Mouse (Mus musculus) heart, embryonic 11.5 days (tissue): ENCODE data around the gene 9130008F23Rik. TPM values are rescaled to one million over a fixed set of nuclear protein-coding genes. Genes with fewer than 3 reads are reported as not detected.

Source experiments
- ATAC-seq: fragments of 200-750 bp; cut with Nextera tagmentation; replicated peaks from 2 replicates; pipeline ENCODE4 v1.8.0; 2017; ENCODE audit warnings: moderate library complexity; ENCODE audit not compliant: insufficient number of reproducible peaks, low FRiP score, low TSS enrichment
- H3K27ac ChIP-seq: fragments of 300-500 bp; sonication (generic); 2 replicates; pipeline ENCODE4 v1.5.1; 2014; ENCODE audit warnings: mild to moderate bottlenecking, low read depth, low read length
- H3K27me3 ChIP-seq: fragments of 300-500 bp; sonication (generic); 2 replicates; pipeline ENCODE4 v1.6.1; 2014; ENCODE audit warnings: mild to moderate bottlenecking, low read length, mixed read lengths; ENCODE audit not compliant: control insufficient read depth, insufficient read depth
- H3K36me3 ChIP-seq: fragments of 300-500 bp; sonication (generic); 2 replicates; pipeline ENCODE4 v1.6.1; 2014; ENCODE audit warnings: mild to moderate bottlenecking, low read length, moderate library complexity, mixed read lengths; ENCODE audit not compliant: control insufficient read depth, insufficient read depth
- H3K4me1 ChIP-seq: fragments of 300-500 bp; sonication (generic); 2 replicates; pipeline ENCODE4 v1.6.1; 2014; ENCODE audit warnings: low read length; ENCODE audit not compliant: control insufficient read depth, insufficient read depth
- H3K4me2 ChIP-seq: fragments of 300-500 bp; sonication (generic); 2 replicates; pipeline ENCODE4 v1.6.1; 2014; ENCODE audit warnings: mild to moderate bottlenecking, moderate library complexity
- H3K4me3 ChIP-seq: fragments of 300-500 bp; sonication (generic); 2 replicates; pipeline ENCODE4 v1.5.1; 2014; ENCODE audit warnings: low read depth, low read length
- H3K9ac ChIP-seq: fragments of 300-500 bp; sonication (generic); 2 replicates; pipeline ENCODE4 v1.6.1; 2014; ENCODE audit warnings: mild to moderate bottlenecking, low read depth, low read length, moderate library complexity
- H3K9me3 ChIP-seq: fragments of 300-500 bp; sonication (generic); replicated peaks from 2 replicates; pipeline ENCODE4 v1.6.1; 2016; ENCODE audit warnings: low read length; ENCODE audit not compliant: control insufficient read depth
- WGBS: fragments of 180-500 bp; shearing (Covaris S2); extraction: QIAGEN DNeasy Blood & Tissue Kit; methylation state at CpG from one replicate; pipeline ENCODE4 v1.1.7; 2014; ENCODE audit not compliant: insufficient replicate concordance; 5-methylcytosine and 5-hydroxymethylcytosine counted together
- polyA plus RNA-seq: library from polyadenylated mRNA; unstranded; fragments of >200 nt; fragmentation: Nextera tagmentation; extraction: Ambion mirVana; gene quantifications from 2 replicates; pipeline ENCODE4 v1.2.1, GENCODE M21; 2014

Gene 9130008F23Rik
- polyA plus RNA-seq, 1 experiment from 2014 or later, result 3.7 TPM

GRCm38 (mm10) chr17:40887849-40888536, 7.6 kb upstream of the 9130008F23Rik start:
- Histone ChIP-seq H3K9me3 (no peaks in the 10 kb centered on the region), H3K36me3 (no peaks in the 10 kb centered on the region), H3K9ac (no peak overlapping the region), H3K27ac (no peak overlapping the region), H3K4me1 (no peaks in the 10 kb centered on the region), H3K4me2 (no peak overlapping the region), H3K27me3 (no peaks in the 10 kb centered on the region), H3K4me3 (no peak overlapping the region)
- WGBS, result 71% methylated on average over 4 of the region's 4 CpGs
- no peak for ATAC-seq

GRCm38 (mm10) chr17:40885155-40885554, 4.8 kb upstream of the 9130008F23Rik start:
- WGBS, result 77% methylated on average over 4 of the region's 4 CpGs
- no peaks in the 10 kb centered on the region for H3K9me3 ChIP-seq
- no peak overlapping the region for H3K27ac ChIP-seq
- no peak overlapping the region for H3K4me2 ChIP-seq
- H3K4me3 ChIP-seq, result no peak overlapping the region
- no peaks in the 10 kb centered on the region for H3K36me3 ChIP-seq
- no peaks in the 10 kb centered on the region for H3K27me3 ChIP-seq
- no peak overlapping the region for H3K9ac ChIP-seq
- ATAC-seq, result no peak
- no peaks in the 10 kb centered on the region for H3K4me1 ChIP-seq

GRCm38 (mm10) chr17:40882172-40882571, 1.8 kb upstream of the 9130008F23Rik start:
- H3K36me3 ChIP-seq, result no peaks in the 10 kb centered on the region
- H3K4me3 ChIP-seq, result no peak overlapping the region
- WGBS, result 80% methylated on average over 6 of the region's 6 CpGs
- H3K4me2 ChIP-seq, result no peak overlapping the region
- no peak for ATAC-seq
- no peaks in the 10 kb centered on the region for H3K9me3 ChIP-seq
- H3K27me3 ChIP-seq, result no peaks in the 10 kb centered on the region
- no peak overlapping the region for H3K27ac ChIP-seq
- peaks cover 7% of the 10 kb centered on the region for H3K4me1 ChIP-seq
- no peak overlapping the region for H3K9ac ChIP-seq

- Histone ChIP-seq H3K27ac (peak overlapping the region; percentile 83; the same call in 1 of the 2 replicates), H3K4me1 (peaks cover 7% of the 10 kb centered on the region), H3K36me3 (no peaks in the 10 kb centered on the region), H3K9ac (peak overlapping the region; percentile 86), H3K9me3 (no peaks in the 10 kb centered on the region), H3K27me3 (no peaks in the 10 kb centered on the region), H3K4me3 (peak overlapping the region; percentile 64), H3K4me2 (peak overlapping the region; percentile 79)
- no peak for ATAC-seq
- 4% methylated on average over 6 of the region's 6 CpGs for WGBS
Observed at GRCm38 (mm10) chr17:40879528-40879923, 833 bp downstream of the 9130008F23Rik start.

GRCm38 (mm10) chr17:40877741-40878140, 2.6 kb downstream of the 9130008F23Rik start:
- no peaks in the 10 kb centered on the region for H3K36me3 ChIP-seq
- ATAC-seq, result no peak
- H3K27ac ChIP-seq, result no peak overlapping the region
- peak overlapping the region; percentile 79 for H3K4me2 ChIP-seq
- WGBS, result 29% methylated on average over 3 of the region's 3 CpGs
- peaks cover 10% of the 10 kb centered on the region for H3K4me1 ChIP-seq
- H3K4me3 ChIP-seq, result peak overlapping the region; percentile 64
- no peaks in the 10 kb centered on the region for H3K9me3 ChIP-seq
- no peak overlapping the region for H3K9ac ChIP-seq
- no peaks in the 10 kb centered on the region for H3K27me3 ChIP-seq

GRCm38 (mm10) chr17:40875568-40875967, 4.8 kb downstream of the 9130008F23Rik start:
- Histone ChIP-seq H3K4me1 (peaks cover 10% of the 10 kb centered on the region), H3K9me3 (no peaks in the 10 kb centered on the region), H3K4me3 (no peak overlapping the region), H3K27me3 (no peaks in the 10 kb centered on the region), H3K36me3 (no peaks in the 10 kb centered on the region), H3K4me2 (no peak overlapping the region), H3K27ac (no peak overlapping the region), H3K9ac (no peak overlapping the region)
- 75% methylated on average over 1 of the region's 1 CpGs for WGBS
- no peak for ATAC-seq

- no peaks in the 10 kb centered on the region for H3K27me3 ChIP-seq
- H3K9ac ChIP-seq, result no peak overlapping the region
- no peak overlapping the region for H3K27ac ChIP-seq
- no peaks in the 10 kb centered on the region for H3K9me3 ChIP-seq
- ATAC-seq, result no peak
- H3K4me1 ChIP-seq, result peaks cover 10% of the 10 kb centered on the region
- 78% methylated on average over 3 of the region's 3 CpGs for WGBS
- no peak overlapping the region for H3K4me2 ChIP-seq
- no peak overlapping the region for H3K4me3 ChIP-seq
- no peaks in the 10 kb centered on the region for H3K36me3 ChIP-seq
Observed at GRCm38 (mm10) chr17:40874701-40875100, 5.7 kb downstream of the 9130008F23Rik start.

- no peaks in the 10 kb centered on the region for H3K36me3 ChIP-seq
- no peak for ATAC-seq
- 31% methylated on average over 2 of the region's 2 CpGs for WGBS
- H3K4me2 ChIP-seq, result no peak overlapping the region
- no peak overlapping the region for H3K9ac ChIP-seq
- H3K4me3 ChIP-seq, result no peak overlapping the region
- H3K9me3 ChIP-seq, result no peaks in the 10 kb centered on the region
- peaks cover 13% of the 10 kb centered on the region for H3K4me1 ChIP-seq
- H3K27me3 ChIP-seq, result no peaks in the 10 kb centered on the region
- no peak overlapping the region for H3K27ac ChIP-seq
Observed at GRCm38 (mm10) chr17:40873582-40874011, 6.8 kb downstream of the 9130008F23Rik start.

GRCm38 (mm10) chr17:40872626-40873025, 7.7 kb downstream of the 9130008F23Rik start:
- no peak for ATAC-seq
- no peaks in the 10 kb centered on the region for H3K27me3 ChIP-seq
- H3K4me3 ChIP-seq, result no peak overlapping the region
- no peak overlapping the region for H3K27ac ChIP-seq
- peaks cover 8% of the 10 kb centered on the region for H3K4me1 ChIP-seq
- no peak overlapping the region for H3K4me2 ChIP-seq
- H3K9ac ChIP-seq, result no peak overlapping the region
- no peaks in the 10 kb centered on the region for H3K36me3 ChIP-seq
- WGBS, result 93% methylated on average over 6 of the region's 6 CpGs
- no peaks in the 10 kb centered on the region for H3K9me3 ChIP-seq
